Mouse (Mus musculus) cerebellum, adult 2 months (tissue): ENCODE data around the gene Frem2.

Experiments used
- CTCF ChIP-seq: fragments of 200-500 bp; IDR thresholded peaks from 2 replicates; pipeline ENCODE4 v1.5.1; 2011; ENCODE audit warnings: low read depth, mild to moderate bottlenecking, control low read depth, low read length, moderate library complexity, borderline replicate concordance; ENCODE audit not compliant: insufficient read depth
- POLR2A ChIP-seq: fragments of 200-500 bp; IDR thresholded peaks from 2 replicates; pipeline ENCODE4 v1.6.1; 2011; ENCODE audit warnings: low read length, control low read depth, borderline replicate concordance; ENCODE audit not compliant: insufficient read depth

DNA sequence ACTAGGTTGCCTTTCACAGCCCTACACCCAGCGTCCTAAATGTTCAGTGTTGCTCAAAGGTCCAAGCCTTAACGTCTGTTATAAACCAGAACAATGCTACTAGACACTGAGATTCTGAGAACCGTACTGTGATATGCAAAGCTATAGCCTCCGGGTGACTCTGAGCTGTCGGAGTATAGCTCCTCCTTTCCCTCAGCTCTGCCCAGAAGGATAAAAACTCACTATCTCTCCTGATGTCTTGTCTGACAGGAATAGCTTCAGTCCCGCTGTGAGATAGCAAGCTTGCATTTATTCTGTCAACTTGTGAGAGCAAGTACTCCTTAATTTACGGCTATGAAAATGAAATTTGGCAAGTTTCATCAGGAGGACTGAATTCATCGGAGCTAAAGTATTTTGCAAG, 33.9 kb downstream of the Frem2 start:
- TF ChIP-seq CTCF = no peak
- no peak for TF ChIP-seq POLR2A
